Mouse (Mus musculus) neural tube, embryonic 13.5 days (tissue): ENCODE measurements around the gene Ypel5. TPM values are rescaled to one million over a fixed set of nuclear protein-coding genes. Genes with fewer than 3 reads are reported as not detected.

Experiments used
- ATAC-seq: fragments of 200-750 bp; cut with Nextera tagmentation; 2 replicates; pipeline ENCODE4 v1.8.0; 2017; ENCODE audit warnings: low read depth, mild to moderate bottlenecking, moderate TSS enrichment, moderate library complexity
- H3K27ac ChIP-seq: fragments of 300-500 bp; sonication (generic); replicated peaks from 2 replicates; pipeline ENCODE4 v1.5.1; 2015; ENCODE audit warnings: moderate library complexity, mild to moderate bottlenecking, inconsistent platforms
- H3K27me3 ChIP-seq: fragments of 300-500 bp; sonication (generic); 2 replicates; pipeline ENCODE4 v1.6.1; 2015; ENCODE audit warnings: mild to moderate bottlenecking, inconsistent platforms
- H3K36me3 ChIP-seq: fragments of 300-500 bp; sonication (generic); 2 replicates; pipeline ENCODE4 v1.6.1; 2015; ENCODE audit warnings: mild to moderate bottlenecking, inconsistent platforms
- H3K4me1 ChIP-seq: fragments of 300-500 bp; sonication (generic); replicated peaks from 2 replicates; pipeline ENCODE4 v1.6.1; 2015; ENCODE audit warnings: inconsistent platforms
- H3K4me2 ChIP-seq: fragments of 300-500 bp; sonication (generic); 2 replicates; pipeline ENCODE4 v1.6.1; 2015; ENCODE audit warnings: inconsistent platforms, mild to moderate bottlenecking, moderate library complexity
- H3K4me3 ChIP-seq: fragments of 300-500 bp; sonication (generic); 2 replicates; pipeline ENCODE4 v1.5.1; 2015; ENCODE audit warnings: mild to moderate bottlenecking, inconsistent platforms
- H3K9ac ChIP-seq: fragments of 300-500 bp; sonication (generic); 2 replicates; pipeline ENCODE4 v1.6.1; 2015; ENCODE audit warnings: moderate library complexity, mild to moderate bottlenecking, inconsistent platforms
- H3K9me3 ChIP-seq: fragments of 300-500 bp; sonication (generic); 2 replicates; pipeline ENCODE4 v1.6.1; 2016; ENCODE audit warnings: inconsistent platforms
- WGBS: fragments of 180-500 bp; shearing (Covaris S2); methylation state at CpG from one replicate; pipeline ENCODE4 v1.1.7; 2015; 5-methylcytosine and 5-hydroxymethylcytosine counted together
- polyA plus RNA-seq: library from polyadenylated mRNA; unstranded; fragments of >200 nt; fragmentation: Nextera tagmentation; extraction: Ambion mirVana; gene quantifications from 2 replicates; pipeline ENCODE4 v1.2.1, GENCODE M21; 2015

The Ypel5 gene
- polyA plus RNA-seq, 1 experiment from 2014 or later: 116 TPM

GRCm38 (mm10) chr17:72895506-72895905 lies 59.3 kb downstream of the Ypel5 start:
- H3K4me3 ChIP-seq: no peak overlapping the region
- H3K27ac ChIP-seq: no peak overlapping the region
- ATAC-seq: no peak
- no peaks in the 10 kb centered on the region for H3K9me3 ChIP-seq
- H3K4me2 ChIP-seq: no peak overlapping the region
- WGBS: 87% methylated on average over 3 of the region's 3 CpGs
- no peaks in the 10 kb centered on the region; the same call in 1 of the 2 replicates for H3K4me1 ChIP-seq
- no peaks in the 10 kb centered on the region for H3K27me3 ChIP-seq
- no peak overlapping the region for H3K9ac ChIP-seq
- H3K36me3 ChIP-seq: no peaks in the 10 kb centered on the region

- H3K27ac ChIP-seq: no peak overlapping the region
- 89% methylated on average over 7 of the region's 7 CpGs for WGBS
- ATAC-seq: no peak
- no peak overlapping the region for H3K9ac ChIP-seq
- H3K27me3 ChIP-seq: no peaks in the 10 kb centered on the region
- H3K4me1 ChIP-seq: no peaks in the 10 kb centered on the region
- no peaks in the 10 kb centered on the region for H3K36me3 ChIP-seq
- no peaks in the 10 kb centered on the region for H3K9me3 ChIP-seq
- H3K4me3 ChIP-seq: no peak overlapping the region
- H3K4me2 ChIP-seq: no peak overlapping the region
These were observed 60.8 kb downstream of the Ypel5 start for GRCm38 (mm10) chr17:72897076-72897475.

GRCm38 (mm10) chr17:72897961-72898360 lies 61.7 kb downstream of the Ypel5 start:
- Histone ChIP-seq H3K9me3 (no peaks in the 10 kb centered on the region), H3K4me3 (no peak overlapping the region), H3K4me1 (no peaks in the 10 kb centered on the region), H3K4me2 (no peak overlapping the region), H3K27ac (no peak overlapping the region), H3K36me3 (no peaks in the 10 kb centered on the region), H3K9ac (no peak overlapping the region), H3K27me3 (no peaks in the 10 kb centered on the region)
- no peak for ATAC-seq
- 92% methylated on average over 5 of the region's 5 CpGs for WGBS

- Histone ChIP-seq H3K4me1 (no peaks in the 10 kb centered on the region), H3K4me2 (no peak overlapping the region), H3K36me3 (no peaks in the 10 kb centered on the region), H3K4me3 (no peak overlapping the region), H3K27me3 (no peaks in the 10 kb centered on the region), H3K9me3 (no peaks in the 10 kb centered on the region), H3K27ac (no peak overlapping the region), H3K9ac (no peak overlapping the region)
- 65% methylated on average over 3 of the region's 3 CpGs for WGBS
- ATAC-seq: no peak
These were observed 62.5 kb downstream of the Ypel5 start for GRCm38 (mm10) chr17:72898775-72899174.

Other genes with a start within 250 kb of the Ypel5 start
- gene Alk, start 231.8 kb upstream of the Ypel5 start, polyA plus RNA-seq: 3.4 and 4.1 TPM in 2 replicates
- 6.3 and 7.5 TPM in 2 replicates for gene Lbh, start 81.9 kb downstream of the Ypel5 start, polyA plus RNA-seq